Mouse (Mus musculus): ENCODE data around the gene Rps19bp1.

The Rps19bp1 gene

DNA sequence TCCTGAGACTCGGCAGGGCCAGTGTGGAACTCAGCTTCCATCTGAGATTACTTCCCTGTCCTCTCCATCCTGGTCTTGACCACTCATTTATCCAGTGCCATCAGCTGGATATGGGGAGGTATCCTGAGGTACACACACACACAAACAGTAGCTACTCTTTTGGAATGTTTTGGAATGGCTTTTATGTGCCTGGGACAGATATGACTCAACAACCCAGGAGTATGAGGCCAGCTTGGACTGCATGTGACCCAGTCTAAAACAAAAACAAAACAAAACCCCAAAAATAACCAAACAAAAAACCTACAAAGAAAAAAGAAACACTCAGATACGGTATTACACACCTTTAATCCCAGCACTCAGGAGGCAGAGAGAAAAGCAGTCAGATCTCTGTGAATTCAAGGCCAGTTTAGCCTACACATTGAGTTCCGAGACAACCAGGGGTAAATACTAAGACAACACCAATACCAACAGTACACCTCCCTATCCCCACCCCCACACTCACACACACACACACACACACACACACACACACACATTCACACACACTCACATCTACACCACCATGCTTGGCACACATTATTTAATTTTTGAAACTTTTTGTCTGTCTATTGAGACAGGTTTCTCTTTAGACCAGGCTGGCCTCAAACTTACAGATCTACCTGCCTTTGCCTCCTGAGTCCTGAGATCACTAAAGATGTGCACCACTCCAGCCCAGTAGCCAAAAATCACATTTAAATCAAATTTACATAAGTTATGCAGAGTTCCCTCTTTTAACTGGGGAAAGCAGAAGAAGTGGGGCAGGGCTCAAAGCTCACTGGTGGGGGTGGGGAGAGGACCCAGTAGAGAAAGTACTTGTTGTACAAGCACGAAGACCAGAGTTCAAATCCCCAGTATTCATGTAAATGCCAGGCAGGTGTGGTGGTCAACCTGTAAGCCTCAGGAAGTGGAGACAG is 44.1 kb downstream of the Rps19bp1 start:
- DNase-seq (ENCODE audit: low read depth in 1 of 2, low spot score in 2 of 2) = no peak

DNA sequence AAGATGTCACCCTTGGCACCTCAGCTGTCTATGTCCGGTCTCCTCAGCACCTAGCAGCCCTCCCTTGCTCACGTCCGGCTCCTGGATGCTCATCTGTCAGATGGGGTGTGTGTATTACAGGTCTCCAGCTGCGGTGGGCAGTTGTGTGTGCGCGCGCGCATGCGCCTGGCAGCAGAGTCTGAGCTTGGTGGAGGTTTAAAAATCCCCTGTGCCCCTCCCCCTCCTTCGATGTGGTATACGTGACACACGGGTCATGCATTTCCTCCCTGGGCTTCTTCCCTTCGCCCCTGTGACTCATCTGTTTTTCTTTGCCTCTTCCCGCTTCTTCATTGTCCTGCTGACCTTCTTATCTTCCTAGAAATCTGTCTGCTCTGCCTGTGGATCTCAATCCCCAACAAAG is 44.9 kb downstream of the Rps19bp1 start:
- DNase-seq (ENCODE audit: low read depth in 1 of 2, low spot score in 2 of 2) = peak in 1 of 2 experiments; percentile 22

DNA sequence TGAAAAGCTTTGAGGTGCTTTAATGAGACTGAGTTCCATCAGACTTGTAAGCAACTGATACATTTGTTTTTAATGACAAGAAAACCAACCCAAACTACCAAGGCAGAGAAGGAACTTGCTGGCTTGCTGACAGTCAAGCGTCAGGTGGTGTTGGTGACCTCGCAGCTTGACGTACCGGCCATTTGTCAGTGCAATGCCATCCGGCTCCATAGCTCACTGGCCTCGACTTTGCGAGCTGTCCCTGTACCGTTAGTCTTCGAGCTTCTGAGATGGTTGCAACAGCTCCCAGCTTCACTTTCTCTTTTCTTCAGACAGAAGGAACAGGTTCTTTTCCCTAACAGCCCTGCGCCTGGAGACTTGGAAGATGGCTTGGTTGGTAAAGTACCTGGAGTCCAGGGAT is 46.6 kb downstream of the Rps19bp1 start:
- no peak for DNase-seq (ENCODE audit: low read depth in 1 of 2, low spot score in 2 of 2)

DNA sequence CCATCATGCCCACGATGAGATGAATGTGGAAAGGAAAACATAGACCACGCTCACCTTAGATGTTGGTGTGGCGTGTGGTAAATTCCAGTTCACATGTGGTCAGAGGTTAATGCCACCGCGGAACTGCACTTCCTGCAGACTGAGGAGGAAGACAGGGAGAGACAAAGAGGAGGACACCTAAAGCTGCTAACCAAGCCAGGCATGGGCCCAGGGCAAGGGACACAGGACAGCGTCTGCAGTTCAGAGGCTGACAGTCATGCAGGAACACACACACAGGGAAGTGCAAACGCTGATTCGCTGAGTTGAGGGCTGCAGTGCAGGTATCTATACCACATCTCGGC is 47.7 kb downstream of the Rps19bp1 start:
- no peak for DNase-seq (ENCODE audit: low read depth in 1 of 2, low spot score in 2 of 2)

DNA sequence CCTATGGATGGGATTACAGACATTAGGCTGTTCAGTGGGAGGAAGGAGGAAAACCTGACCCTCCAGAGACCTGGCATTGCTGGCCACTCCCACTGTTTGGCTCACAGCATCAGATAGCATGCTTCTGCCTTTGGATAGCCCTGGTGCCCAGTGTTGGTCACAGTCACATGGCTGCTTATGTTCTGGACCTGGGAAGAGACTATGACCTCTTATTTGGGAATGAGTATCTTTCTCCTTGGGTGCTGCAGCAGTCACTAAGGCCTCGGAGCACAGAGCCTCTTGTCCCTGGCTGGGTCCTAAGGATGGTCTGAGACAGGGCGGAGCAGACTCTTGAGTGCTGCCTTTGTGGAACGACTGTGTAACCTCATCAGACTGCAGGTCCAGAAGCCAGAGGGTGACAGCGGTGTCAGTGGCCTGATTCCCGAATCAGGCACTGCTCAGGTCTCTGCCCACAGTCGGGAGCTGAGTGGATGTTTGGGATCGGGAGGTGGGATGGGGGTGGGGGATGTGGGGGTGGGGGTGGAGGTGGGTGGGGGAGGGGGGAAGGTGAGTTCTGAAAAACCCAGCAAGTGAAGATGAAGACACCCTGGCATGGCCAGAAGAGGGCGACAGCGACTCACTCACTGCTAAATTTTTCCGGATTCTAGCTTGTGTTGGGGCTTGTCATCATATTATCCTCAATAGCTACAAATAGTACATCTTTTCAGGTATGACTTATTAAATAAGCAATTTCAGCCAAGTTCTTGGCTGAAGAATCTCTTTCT is 48.2 kb downstream of the Rps19bp1 start:
- no peak for DNase-seq (ENCODE audit: low read depth in 1 of 2, low spot score in 2 of 2)

DNA sequence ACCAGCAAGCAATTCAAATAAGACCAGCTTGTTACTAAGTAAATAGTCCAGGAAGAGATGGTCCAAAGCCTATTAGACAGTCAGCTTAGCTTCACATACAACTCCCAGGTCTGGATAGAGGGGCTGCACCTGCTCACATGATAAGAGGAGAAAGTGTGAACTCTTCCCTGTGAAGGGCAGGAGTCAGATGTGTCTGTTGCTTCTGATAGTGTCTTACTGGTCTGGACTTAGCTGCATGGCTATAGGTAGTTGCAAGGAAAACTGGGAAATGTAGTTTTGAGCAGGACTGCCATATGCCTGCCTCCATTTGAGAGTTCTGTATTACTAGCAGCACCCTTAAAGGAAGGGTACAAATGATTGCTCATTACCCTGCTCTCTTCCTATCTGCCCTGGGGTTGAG is 50.4 kb downstream of the Rps19bp1 start:
- no peak for DNase-seq (ENCODE audit: low read depth in 1 of 2, low spot score in 2 of 2)

All from monocyte, adult 2 months (primary cell).